ENCODE assay signal across 10 mouse cellular contexts in the genomic region with DNA sequence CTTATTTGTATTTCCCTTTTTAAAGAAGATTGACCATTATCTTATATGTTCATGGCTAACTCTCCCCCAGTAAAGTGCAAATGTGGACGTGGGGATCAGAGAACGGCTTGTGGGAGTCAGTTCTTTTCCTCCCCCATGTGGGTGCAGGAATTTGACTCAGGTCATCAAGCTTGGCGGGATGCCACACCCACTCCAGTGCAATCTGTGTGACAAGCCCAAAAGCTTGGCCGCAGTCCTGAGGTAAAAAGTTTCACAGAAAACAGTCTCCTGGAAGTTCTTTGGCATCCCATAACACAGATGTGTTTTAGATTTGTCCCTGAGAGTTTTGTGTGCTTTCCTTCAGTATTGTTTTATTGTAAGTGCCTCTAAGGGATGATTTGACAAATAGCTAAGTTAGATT.
DNase-seq lines count a peak whose midpoint lies in the region; ATAC-seq and TF ChIP-seq lines count a peak whose summit lies in the region.
"Had no signal": no experiment of that assay in that cellular context is flagged by ENCODE, and none has a peak within 500 bp of the region (broad histone marks: within the 10 kb centered on the region; RNA-seq: fewer than 3 reads in every experiment).

No protein-coding gene starts in this region.

- WGBS in limb, embryonic 14.5 days: 85% methylated on average over 4 of the region's 4 CpGs
- 92% methylated on average over 4 of the region's 4 CpGs for WGBS in limb, embryonic 10.5 days
- 93% methylated on average over 4 of the region's 4 CpGs for WGBS in midbrain, embryonic 13.5 days
- 91% methylated on average over 4 of the region's 4 CpGs for WGBS in midbrain, embryonic 15.5 days

- no peak for ATAC-seq in limb, embryonic 14.5 days (ENCODE audit: low FRiP score, low read depth)
- ATAC-seq in midbrain, embryonic 13.5 days: no peak
- ATAC-seq in midbrain, embryonic 15.5 days (replicated peaks): no peak

- TF ChIP-seq POLR2A in limb, embryonic 14.5 days (IDR thresholded peaks at IDR 0.05; ENCODE audit: borderline replicate concordance, extremely low read depth, insufficient read depth, insufficient read length): no peak

- H3K9me3 ChIP-seq in limb, embryonic 14.5 days (ENCODE audit: control insufficient read depth, low read length): 0 out of 2 replicates have a peak, but pooled peaks cover 5% of the 10 kb centered on the region
- H3K9me3 ChIP-seq in limb, embryonic 10.5 days (replicated peaks): no peaks in the 10 kb centered on the region
- no peaks in the 10 kb centered on the region for H3K9me3 ChIP-seq in midbrain, embryonic 13.5 days
- H3K9me3 ChIP-seq in midbrain, embryonic 15.5 days: no peaks in the 10 kb centered on the region
- H3K9me3 ChIP-seq: liver, embryonic 15.5 days had no signal

- no peaks in the 10 kb centered on the region for H3K36me3 ChIP-seq in limb, embryonic 14.5 days (ENCODE audit: control insufficient read depth, insufficient read depth, low read length)
- H3K36me3 ChIP-seq in limb, embryonic 10.5 days: no peaks in the 10 kb centered on the region
- H3K36me3 ChIP-seq in midbrain, embryonic 13.5 days: no peaks in the 10 kb centered on the region
- no peaks in the 10 kb centered on the region for H3K36me3 ChIP-seq in midbrain, embryonic 15.5 days (replicated peaks)
- H3K36me3 ChIP-seq: liver, embryonic 15.5 days had no signal

- no peak overlapping the region for H3K9ac ChIP-seq in limb, embryonic 14.5 days (ENCODE audit: low read depth, low read length, severe bottlenecking)
- H3K9ac ChIP-seq in midbrain, embryonic 13.5 days (replicated peaks): no peak overlapping the region
- H3K9ac ChIP-seq in midbrain, embryonic 15.5 days: no peak overlapping the region
- H3K9ac ChIP-seq: liver, embryonic 15.5 days had no signal

- H3K4me1 ChIP-seq in limb, embryonic 14.5 days (ENCODE audit: control insufficient read depth, insufficient read depth, low read length): no peaks in the 10 kb centered on the region
- no peaks in the 10 kb centered on the region for H3K4me1 ChIP-seq in limb, embryonic 10.5 days
- no peaks in the 10 kb centered on the region for H3K4me1 ChIP-seq in midbrain, embryonic 13.5 days (replicated peaks)
- H3K4me1 ChIP-seq in midbrain, embryonic 15.5 days: no peaks in the 10 kb centered on the region
- H3K4me1 ChIP-seq: liver, embryonic 15.5 days had no signal

- H3K27me3 ChIP-seq in limb, embryonic 14.5 days (ENCODE audit: control insufficient read depth, insufficient read depth, low read length): no peaks in the 10 kb centered on the region
- H3K27me3 ChIP-seq in limb, embryonic 10.5 days (ENCODE audit: low read depth, poor library complexity, severe bottlenecking): no peaks in the 10 kb centered on the region
- no peaks in the 10 kb centered on the region for H3K27me3 ChIP-seq in midbrain, embryonic 13.5 days
- no peaks in the 10 kb centered on the region for H3K27me3 ChIP-seq in midbrain, embryonic 15.5 days (replicated peaks)
- H3K27me3 ChIP-seq: liver, embryonic 15.5 days had no signal

- intact Hi-C loops in heart, postnatal 36 days (cut with DNase I): no loop called here

- DNase-seq in adrenal gland, postnatal 25 days: peak; percentile 13
- no peak for DNase-seq in adrenal gland, adult 18-20 months (ENCODE audit: low spot score in 2 of 2)
- peak; percentile 37 for DNase-seq in limb, embryonic 14.5 days (ENCODE audit: low spot score)
- DNase-seq in limb, embryonic 10.5 days (ENCODE audit: low spot score): no peak
- peak; percentile 37 for DNase-seq in gastrocnemius, adult 18-20 months (ENCODE audit: low spot score)
- peak; percentile 57 to 58 for DNase-seq in heart, postnatal 36 days

- H3K4me2 ChIP-seq in limb, embryonic 14.5 days (replicated peaks; ENCODE audit: low read depth, low read length, severe bottlenecking): no peak overlapping the region
- H3K4me2 ChIP-seq in midbrain, embryonic 13.5 days (replicated peaks): no peak overlapping the region
- no peak overlapping the region for H3K4me2 ChIP-seq in midbrain, embryonic 15.5 days
- H3K4me2 ChIP-seq: liver, embryonic 15.5 days had no signal

- no peak overlapping the region for H3K4me3 ChIP-seq in limb, embryonic 14.5 days (replicated peaks; ENCODE audit: low read length)
- no peak overlapping the region for H3K4me3 ChIP-seq in limb, embryonic 10.5 days
- H3K4me3 ChIP-seq in midbrain, embryonic 13.5 days (replicated peaks): no peak overlapping the region
- H3K4me3 ChIP-seq in midbrain, embryonic 15.5 days: no peak overlapping the region
- H3K4me3 ChIP-seq: liver, embryonic 15.5 days; myocyte had no signal

- H3K27ac ChIP-seq in limb, embryonic 14.5 days (replicated peaks; ENCODE audit: low read depth, low read length): no peak overlapping the region
- no peak overlapping the region for H3K27ac ChIP-seq in limb, embryonic 10.5 days
- H3K27ac ChIP-seq in midbrain, embryonic 13.5 days: no peak overlapping the region
- no peak overlapping the region for H3K27ac ChIP-seq in midbrain, embryonic 15.5 days
- H3K27ac ChIP-seq: liver, embryonic 15.5 days had no signal

Comparison
In these comparisons a context has a peak if more than half of its experiments do, and no peak if none do; other contexts are left out.
1. DNase-seq: peak in adrenal gland, postnatal 25 days (single experiment), limb, embryonic 14.5 days (single experiment), gastrocnemius, adult 18-20 months (single experiment) and heart, postnatal 36 days (2 of 2); none in adrenal gland, adult 18-20 months (0 of 2) and limb, embryonic 10.5 days (single experiment).